Mouse (Mus musculus): ENCODE measurements around the gene Vps37d. TPM values are rescaled to one million over a fixed set of nuclear protein-coding genes. Genes with fewer than 3 reads are reported as not detected.
A peak's percentile ranks its signal among the peaks of the same experiment; 100 is the strongest.
"Not testable (repeated sequence)": the region's sequence is repeated elsewhere in the genome, so short reads cannot be mapped to it uniquely, and the experiment has no call there.

Vps37d gene
- polyA plus RNA-seq, 1 experiment from 2014 or later: 27.2 TPM

GRCm38 (mm10) chr5:135073349-135074150 is 4.5 kb downstream of the Vps37d start:
- no peak for ATAC-seq (ENCODE audit: insufficient number of reproducible peaks, insufficient read depth, low FRiP score, low TSS enrichment)
- Histone ChIP-seq H3K4me3 (no peak overlapping the region), H3K9ac (peak overlapping the region; percentile 34), H3K4me1 (peaks cover 25% of the 10 kb centered on the region), H3K27me3 (no peaks in the 10 kb centered on the region), H3K27ac (peak overlapping the region; percentile 37; the same call in 1 of the 2 replicates), H3K4me2 (replicated peaks) (peak overlapping the region; percentile 27; the same call in 1 of the 2 replicates), H3K9me3 (0 out of 2 replicates have a peak, but pooled peaks cover under 1% of the 10 kb centered on the region), H3K36me3 (peaks cover 31% of the 10 kb centered on the region)
- WGBS: 24% methylated on average over 26 of the region's 26 CpGs

- Histone ChIP-seq H3K27ac (no peak overlapping the region), H3K4me2 (replicated peaks) (no peak overlapping the region), H3K27me3 (no peaks in the 10 kb centered on the region), H3K4me3 (no peak overlapping the region), H3K36me3 (peaks cover 39% of the 10 kb centered on the region), H3K9me3 (0 out of 2 replicates have a peak, but pooled peaks cover 7% of the 10 kb centered on the region), H3K4me1 (peaks cover 22% of the 10 kb centered on the region), H3K9ac (no peak overlapping the region)
- ATAC-seq (ENCODE audit: insufficient number of reproducible peaks, insufficient read depth, low FRiP score, low TSS enrichment): no peak
- WGBS: 57% methylated on average over 6 of the region's 6 CpGs
These were observed 5.3 kb downstream of the Vps37d start for GRCm38 (mm10) chr5:135072720-135073119.

- no peak overlapping the region for H3K4me2 ChIP-seq (replicated peaks)
- WGBS: 91% methylated on average over 2 of the region's 2 CpGs
- H3K4me1 ChIP-seq: peaks cover 22% of the 10 kb centered on the region
- no peak overlapping the region for H3K9ac ChIP-seq
- H3K9me3 ChIP-seq: 0 out of 2 replicates have a peak, but pooled peaks cover 7% of the 10 kb centered on the region
- H3K27me3 ChIP-seq: no peaks in the 10 kb centered on the region
- no peak overlapping the region for H3K27ac ChIP-seq
- no peak overlapping the region for H3K4me3 ChIP-seq
- peaks cover 46% of the 10 kb centered on the region for H3K36me3 ChIP-seq
- no peak for ATAC-seq (ENCODE audit: insufficient number of reproducible peaks, insufficient read depth, low FRiP score, low TSS enrichment)
These were observed 6.0 kb downstream of the Vps37d start for GRCm38 (mm10) chr5:135072061-135072460.

GRCm38 (mm10) chr5:135070448-135070847 is 7.6 kb downstream of the Vps37d start:
- WGBS: 92% methylated on average over 3 of the region's 3 CpGs
- ATAC-seq (ENCODE audit: insufficient number of reproducible peaks, insufficient read depth, low FRiP score, low TSS enrichment): no peak
- no peak overlapping the region for H3K4me2 ChIP-seq (replicated peaks)
- 0 out of 2 replicates have a peak, but pooled peaks cover 7% of the 10 kb centered on the region for H3K9me3 ChIP-seq
- H3K4me1 ChIP-seq: peaks cover 20% of the 10 kb centered on the region
- peaks cover 53% of the 10 kb centered on the region for H3K36me3 ChIP-seq
- no peak overlapping the region for H3K4me3 ChIP-seq
- no peak overlapping the region for H3K27ac ChIP-seq
- H3K9ac ChIP-seq: no peak overlapping the region
- H3K27me3 ChIP-seq: no peaks in the 10 kb centered on the region

GRCm38 (mm10) chr5:135066008-135066407 is 12.1 kb downstream of the Vps37d start:
- Histone ChIP-seq H3K9me3 (0 out of 2 replicates have a peak, but pooled peaks cover 7% of the 10 kb centered on the region), H3K27me3 (no peaks in the 10 kb centered on the region), H3K36me3 (peaks cover 36% of the 10 kb centered on the region), H3K9ac (no peak overlapping the region), H3K27ac (no peak overlapping the region), H3K4me2 (replicated peaks) (no peak overlapping the region), H3K4me1 (0 out of 2 replicates have a peak, but pooled peaks cover 11% of the 10 kb centered on the region), H3K4me3 (no peak overlapping the region)
- WGBS: 89% methylated on average over 3 of the region's 3 CpGs
- no peak for ATAC-seq (ENCODE audit: insufficient number of reproducible peaks, insufficient read depth, low FRiP score, low TSS enrichment)

- Histone ChIP-seq H3K4me1 (0 out of 2 replicates have a peak, but pooled peaks cover 11% of the 10 kb centered on the region), H3K4me2 (replicated peaks) (peak within 1 kb of the TSS; percentile 93), H3K36me3 (peaks cover 47% of the 10 kb centered on the region), H3K9ac (peak within 1 kb of the TSS; percentile 79), H3K27ac (peak within 1 kb of the TSS; percentile 60; the same call in 1 of the 2 replicates), H3K4me3 (peak within 1 kb of the TSS; percentile 94)
- 80% methylated on average over 9 of the region's 9 CpGs for WGBS
- not testable (repeated sequence) for H3K9me3 ChIP-seq; H3K27me3 ChIP-seq; ATAC-seq (ENCODE audit: insufficient number of reproducible peaks, insufficient read depth, low FRiP score, low TSS enrichment)
These were observed 13.1 kb downstream of the Vps37d start, which contains the start of gene Bud23 for GRCm38 (mm10) chr5:135064909-135065446. Gene Bud23 (minus strand): TSS chr5:135064959.

GRCm38 (mm10) chr5:135064382-135064766 is 13.7 kb downstream of the Vps37d start:
- peak overlapping the region; percentile 60; the same call in 1 of the 2 replicates for H3K27ac ChIP-seq
- H3K4me3 ChIP-seq: peak overlapping the region; percentile 94
- no peaks in the 10 kb centered on the region for H3K27me3 ChIP-seq
- H3K4me1 ChIP-seq: 0 out of 2 replicates have a peak, but pooled peaks cover 11% of the 10 kb centered on the region
- ATAC-seq (ENCODE audit: insufficient number of reproducible peaks, insufficient read depth, low FRiP score, low TSS enrichment): peak; percentile 54; the same call in 1 of the 2 replicates
- H3K36me3 ChIP-seq: peaks cover 52% of the 10 kb centered on the region
- 0 out of 2 replicates have a peak, but pooled peaks cover 7% of the 10 kb centered on the region for H3K9me3 ChIP-seq
- peak overlapping the region; percentile 93 for H3K4me2 ChIP-seq (replicated peaks)
- WGBS: under 1% methylated on average over 40 of the region's 40 CpGs
- H3K9ac ChIP-seq: peak overlapping the region; percentile 79

GRCm38 (mm10) chr5:135063629-135064381 is 14.3 kb downstream of the Vps37d start, which contains the start of gene Dnajc30:
Gene Dnajc30 (plus strand): TSS chr5:135064202.
- Histone ChIP-seq H3K9me3 (0 out of 2 replicates have a peak, but pooled peaks cover 7% of the 10 kb centered on the region), H3K4me2 (replicated peaks) (peak within 1 kb of the TSS; percentile 93), H3K27ac (peak within 1 kb of the TSS; percentile 60; the same call in 1 of the 2 replicates), H3K9ac (peak within 1 kb of the TSS; percentile 79), H3K4me3 (peak within 1 kb of the TSS; percentile 94), H3K36me3 (peaks cover 58% of the 10 kb centered on the region), H3K4me1 (0 out of 2 replicates have a peak, but pooled peaks cover 11% of the 10 kb centered on the region), H3K27me3 (no peaks in the 10 kb centered on the region)
- peak; percentile 93 for ATAC-seq (ENCODE audit: insufficient number of reproducible peaks, insufficient read depth, low FRiP score, low TSS enrichment)
- under 1% methylated on average over 52 of the region's 52 CpGs for WGBS

GRCm38 (mm10) chr5:135053356-135053755 is 24.7 kb downstream of the Vps37d start:
- H3K4me1 ChIP-seq: no peaks in the 10 kb centered on the region
- H3K9me3 ChIP-seq: no peaks in the 10 kb centered on the region
- no peak overlapping the region for H3K4me3 ChIP-seq
- H3K9ac ChIP-seq: no peak overlapping the region
- no peak overlapping the region for H3K27ac ChIP-seq
- no peak overlapping the region for H3K4me2 ChIP-seq (replicated peaks)
- no peak for ATAC-seq (ENCODE audit: insufficient number of reproducible peaks, insufficient read depth, low FRiP score, low TSS enrichment)
- WGBS: 80% methylated on average over 12 of the region's 12 CpGs
- peaks cover 81% of the 10 kb centered on the region for H3K36me3 ChIP-seq
- H3K27me3 ChIP-seq: no peaks in the 10 kb centered on the region

- H3K4me1 ChIP-seq; H3K4me2 ChIP-seq (replicated peaks); H3K27me3 ChIP-seq; ATAC-seq (ENCODE audit: insufficient number of reproducible peaks, insufficient read depth, low FRiP score, low TSS enrichment); H3K4me3 ChIP-seq; H3K9ac ChIP-seq; H3K9me3 ChIP-seq; H3K27ac ChIP-seq: not testable (repeated sequence)
- H3K36me3 ChIP-seq: peaks cover 64% of the 10 kb centered on the region
- WGBS: 88% methylated on average over 6 of the region's 6 CpGs
These were observed 28.8 kb downstream of the Vps37d start for GRCm38 (mm10) chr5:135049268-135049667.

- Histone ChIP-seq H3K27ac (no peak overlapping the region), H3K4me2 (replicated peaks) (no peak overlapping the region), H3K27me3 (no peaks in the 10 kb centered on the region), H3K4me1 (no peaks in the 10 kb centered on the region), H3K9me3 (no peaks in the 10 kb centered on the region), H3K9ac (no peak overlapping the region), H3K4me3 (no peak overlapping the region), H3K36me3 (peaks cover 57% of the 10 kb centered on the region)
- no peak for ATAC-seq (ENCODE audit: insufficient number of reproducible peaks, insufficient read depth, low FRiP score, low TSS enrichment)
- WGBS: 97% methylated on average over 5 of the region's 5 CpGs
These were observed 29.5 kb downstream of the Vps37d start for GRCm38 (mm10) chr5:135048539-135048938.

Data from embryonic facial prominence, embryonic 12.5 days (tissue).